Mouse (Mus musculus): ENCODE results near the gene 1700001O22Rik. TPM values are rescaled to one million over a fixed set of nuclear protein-coding genes. Genes with fewer than 3 reads are reported as not detected.

The 1700001O22Rik gene
- polyA plus RNA-seq, 1 experiment from 2014 or later = 1.3 TPM

DNA sequence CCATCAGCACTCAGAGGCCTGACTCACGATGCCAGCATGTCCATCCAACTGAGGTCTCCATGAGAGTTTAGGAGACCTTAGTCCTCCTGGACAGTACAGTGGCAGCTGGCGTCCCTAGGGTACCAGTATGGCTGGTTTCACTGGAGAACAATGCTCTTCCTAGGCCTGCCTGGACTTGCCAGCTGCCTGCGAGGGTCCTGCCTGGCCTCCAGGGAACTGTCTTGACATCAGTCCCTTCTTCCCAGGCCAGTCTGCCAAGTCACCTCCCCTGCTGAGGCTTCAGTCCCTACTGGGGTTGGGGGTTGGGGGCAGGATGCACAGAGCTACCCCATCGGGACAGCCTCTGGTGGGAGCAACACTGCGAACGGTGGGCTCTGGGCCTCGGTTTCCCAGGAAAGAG is 11.4 kb downstream of the 1700001O22Rik start:
- Histone ChIP-seq H3K36me3 (no peaks in the 10 kb centered on the region), H3K4me2 (replicated peaks) (no peak overlapping the region), H3K9me3 (no peaks in the 10 kb centered on the region; the same call in 1 of the 2 replicates), H3K4me3 (replicated peaks) (no peak overlapping the region), H3K27ac (no peak overlapping the region), H3K27me3 (no peaks in the 10 kb centered on the region), H3K9ac (replicated peaks) (no peak overlapping the region), H3K4me1 (replicated peaks) (peaks cover 40% of the 10 kb centered on the region)
- WGBS = 80% methylated on average over 7 of the region's 7 CpGs
- no peak for ATAC-seq

DNA sequence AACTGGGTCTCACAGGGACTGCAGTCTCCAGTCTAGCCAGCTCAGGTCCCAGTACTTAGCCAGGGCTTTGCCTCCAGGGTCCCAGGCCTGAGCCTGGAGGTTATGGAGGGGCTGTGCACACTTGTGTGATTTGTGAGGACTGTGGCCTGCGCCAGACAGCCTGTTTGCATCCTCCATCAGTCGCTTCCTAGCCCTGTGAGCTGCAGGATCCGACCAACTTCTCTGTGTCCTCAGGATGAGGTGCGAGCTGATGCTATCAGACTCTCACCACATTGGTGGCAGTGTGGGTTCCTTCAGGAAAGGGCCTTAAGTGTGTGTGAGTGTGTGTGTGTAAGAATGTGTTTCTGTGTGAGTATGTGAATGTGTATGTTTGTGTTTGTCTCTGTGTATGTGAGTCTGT is 16.0 kb downstream of the 1700001O22Rik start:
- H3K9ac ChIP-seq (replicated peaks) = peak overlapping the region; percentile 32; the same call in 1 of the 2 replicates
- no peak overlapping the region for H3K4me3 ChIP-seq (replicated peaks)
- H3K9me3 ChIP-seq = no peaks in the 10 kb centered on the region; the same call in 1 of the 2 replicates
- WGBS = 62% methylated on average over 4 of the region's 4 CpGs
- no peaks in the 10 kb centered on the region for H3K36me3 ChIP-seq
- ATAC-seq = no peak
- H3K27me3 ChIP-seq = 0 out of 2 replicates have a peak, but pooled peaks cover 3% of the 10 kb centered on the region
- no peak overlapping the region for H3K4me2 ChIP-seq (replicated peaks)
- peaks cover 53% of the 10 kb centered on the region for H3K4me1 ChIP-seq (replicated peaks)
- peak overlapping the region; percentile 73 for H3K27ac ChIP-seq

DNA sequence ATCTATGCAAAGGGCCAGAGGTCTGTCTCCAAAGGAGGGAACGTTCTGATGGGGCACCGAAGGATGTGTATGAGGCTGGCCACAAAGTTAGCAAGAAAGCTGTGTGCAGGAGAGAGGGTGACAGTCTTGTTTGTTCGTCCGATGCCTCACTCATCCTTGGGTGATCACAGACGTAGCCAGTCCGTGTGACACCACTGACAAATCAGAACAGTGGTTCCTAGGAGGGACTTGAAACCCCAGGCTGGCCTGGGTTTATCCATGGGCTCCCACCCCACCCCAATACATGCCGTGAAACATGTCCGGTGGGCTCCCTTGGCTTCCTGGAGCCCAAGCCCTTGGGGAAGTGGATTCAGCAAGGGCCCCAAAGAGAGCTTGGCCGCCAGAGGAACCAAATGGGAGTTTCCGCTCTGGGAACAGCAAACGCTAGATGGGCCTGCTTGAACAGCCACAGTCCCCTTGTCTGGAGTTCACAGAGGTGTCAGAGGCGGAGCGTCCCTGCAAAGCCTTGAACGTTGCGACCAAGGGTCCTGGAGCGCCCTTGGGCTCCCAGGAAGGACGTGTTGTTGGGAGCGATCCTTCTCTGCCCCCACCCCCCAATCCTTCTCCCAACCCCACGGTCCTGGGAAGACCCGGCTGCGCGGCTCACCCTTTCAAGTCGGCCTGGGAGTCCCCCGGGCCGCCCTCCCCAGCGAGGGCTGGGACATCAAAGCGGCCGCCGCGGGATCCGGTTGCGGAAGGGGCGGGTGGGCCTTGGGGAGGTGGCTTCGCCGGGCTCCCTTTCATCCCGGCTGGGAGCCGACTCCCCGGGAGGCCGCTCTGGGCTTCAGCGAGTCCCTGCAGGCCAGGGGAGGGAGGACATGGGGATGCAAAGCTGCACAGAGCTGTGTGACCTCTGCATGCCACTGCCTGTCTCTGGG is 19.1 kb downstream of the 1700001O22Rik start:
- peaks cover 51% of the 10 kb centered on the region for H3K4me1 ChIP-seq (replicated peaks)
- H3K36me3 ChIP-seq = no peaks in the 10 kb centered on the region
- H3K9me3 ChIP-seq = no peaks in the 10 kb centered on the region
- H3K4me3 ChIP-seq (replicated peaks) = no peak overlapping the region
- peak; percentile 53 for ATAC-seq
- peak overlapping the region; percentile 23; the same call in 1 of the 2 replicates for H3K9ac ChIP-seq (replicated peaks)
- 0 out of 2 replicates have a peak, but pooled peaks cover 3% of the 10 kb centered on the region for H3K27me3 ChIP-seq
- 10% methylated on average over 38 of the region's 40 CpGs for WGBS
- H3K27ac ChIP-seq = peak overlapping the region; percentile 62
- H3K4me2 ChIP-seq (replicated peaks) = peak overlapping the region; percentile 48

DNA sequence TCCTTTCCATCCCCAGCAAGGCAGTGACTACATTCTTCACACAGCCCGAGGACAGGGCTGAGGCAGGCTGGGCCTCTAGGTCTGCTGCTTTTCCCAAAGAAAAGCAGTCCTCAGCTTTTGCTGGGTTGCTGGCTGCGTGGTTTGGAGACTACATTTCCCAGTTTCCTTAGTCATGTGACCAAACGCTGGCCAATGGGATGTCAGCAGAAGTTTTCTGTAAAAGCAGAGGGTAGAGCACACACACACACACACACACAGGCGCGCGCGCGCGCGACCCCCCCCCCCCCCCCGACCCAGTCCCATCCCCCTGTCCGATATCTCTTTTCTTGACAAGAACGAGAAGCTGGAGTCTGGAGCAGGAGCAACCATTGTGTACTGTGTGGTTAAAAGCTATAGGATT is 20.1 kb downstream of the 1700001O22Rik start:
- Histone ChIP-seq H3K9me3 (no peaks in the 10 kb centered on the region), H3K27me3 (0 out of 2 replicates have a peak, but pooled peaks cover 3% of the 10 kb centered on the region), H3K9ac (replicated peaks) (peak overlapping the region; percentile 55), H3K4me3 (replicated peaks) (0 out of 2 replicates have a peak overlapping the region, but pooled peaks have one; percentile 15), H3K27ac (peak overlapping the region; percentile 58), H3K4me2 (replicated peaks) (peak overlapping the region; percentile 48), H3K36me3 (no peaks in the 10 kb centered on the region), H3K4me1 (replicated peaks) (peaks cover 52% of the 10 kb centered on the region)
- WGBS = under 1% methylated on average over 13 of the region's 13 CpGs
- peak; percentile 43 for ATAC-seq

DNA sequence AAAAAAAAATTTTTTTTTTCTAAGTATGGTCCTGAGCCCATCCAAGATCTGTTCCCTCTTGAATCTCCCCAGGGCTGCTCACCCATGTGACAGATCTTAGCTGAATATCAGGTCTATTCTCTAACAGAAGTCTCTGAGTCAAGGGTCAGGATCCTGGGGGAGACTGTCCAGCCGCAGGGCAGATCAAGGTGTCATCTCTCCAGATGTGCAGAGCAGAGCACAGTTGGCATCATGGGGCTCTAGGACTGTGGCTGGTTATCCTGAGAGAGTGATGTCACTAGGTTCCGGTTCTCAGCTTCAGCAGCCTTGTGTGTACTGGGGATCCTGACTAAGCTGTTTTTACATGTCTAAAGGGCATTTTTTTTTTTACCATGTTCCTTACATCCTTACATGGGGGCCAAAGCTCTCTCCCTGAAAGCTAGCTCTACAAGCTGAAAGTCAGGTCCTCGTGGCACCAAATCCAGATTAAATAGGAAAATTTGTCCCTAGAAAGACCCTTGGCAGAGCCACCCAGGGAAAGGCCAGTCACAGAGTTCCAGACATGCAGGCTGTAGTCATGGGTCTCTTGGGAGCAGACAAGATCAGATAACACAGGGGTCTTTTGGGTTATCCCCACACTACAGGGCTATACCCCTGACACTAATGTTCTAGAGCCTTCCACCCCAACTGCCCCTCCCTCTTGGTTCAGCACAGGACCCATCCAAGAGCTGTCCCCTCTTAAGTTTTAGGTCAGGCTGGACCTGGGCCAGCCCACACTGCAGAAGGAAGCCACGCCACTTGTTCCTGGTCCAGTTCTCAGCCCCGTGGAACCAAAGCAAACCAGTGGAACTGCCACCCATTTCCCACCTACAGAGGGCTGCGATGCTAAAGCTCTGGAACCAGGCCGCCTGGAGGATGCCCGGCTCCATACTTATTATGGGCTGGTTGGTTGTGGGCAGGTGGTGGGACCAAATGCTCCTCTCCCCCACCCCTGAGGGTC is 20.9 kb downstream of the 1700001O22Rik start:
- WGBS = 80% methylated on average over 8 of the region's 8 CpGs
- peak overlapping the region; percentile 48 for H3K4me2 ChIP-seq (replicated peaks)
- no peaks in the 10 kb centered on the region for H3K36me3 ChIP-seq
- peak overlapping the region; percentile 58 for H3K27ac ChIP-seq
- peak; percentile 15 for ATAC-seq
- H3K4me3 ChIP-seq (replicated peaks) = 0 out of 2 replicates have a peak overlapping the region, but pooled peaks have one; percentile 15
- H3K4me1 ChIP-seq (replicated peaks) = peaks cover 51% of the 10 kb centered on the region
- H3K9me3 ChIP-seq = no peaks in the 10 kb centered on the region
- 0 out of 2 replicates have a peak, but pooled peaks cover 3% of the 10 kb centered on the region for H3K27me3 ChIP-seq
- H3K9ac ChIP-seq (replicated peaks) = peak overlapping the region; percentile 55

DNA sequence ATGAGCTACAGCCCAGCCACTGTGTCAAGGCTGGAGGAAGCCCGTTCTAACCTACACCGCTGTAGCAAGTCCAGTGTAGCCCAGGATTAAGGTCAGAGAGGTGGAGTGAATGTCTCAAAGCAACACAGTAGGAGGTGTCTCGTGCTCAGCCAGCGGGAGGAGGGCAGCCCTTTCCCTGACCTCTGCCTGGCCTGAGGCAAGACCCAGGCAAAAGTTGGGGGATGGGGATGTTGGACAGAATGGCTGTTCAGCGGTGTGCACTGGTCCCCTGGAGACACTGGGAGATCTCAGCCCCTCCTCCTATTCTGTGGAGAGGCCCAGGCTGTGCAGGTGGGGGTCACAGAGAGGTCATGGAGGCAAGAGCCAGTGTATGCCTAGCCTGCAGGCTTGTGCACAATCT is 24.2 kb downstream of the 1700001O22Rik start:
- Histone ChIP-seq H3K4me1 (replicated peaks) (peaks cover 20% of the 10 kb centered on the region), H3K9ac (replicated peaks) (no peak overlapping the region), H3K27me3 (no peaks in the 10 kb centered on the region), H3K4me2 (replicated peaks) (no peak overlapping the region), H3K4me3 (replicated peaks) (no peak overlapping the region), H3K36me3 (no peaks in the 10 kb centered on the region), H3K9me3 (no peaks in the 10 kb centered on the region), H3K27ac (no peak overlapping the region)
- WGBS = 3% methylated on average over 5 of the region's 5 CpGs
- ATAC-seq = no peak

DNA sequence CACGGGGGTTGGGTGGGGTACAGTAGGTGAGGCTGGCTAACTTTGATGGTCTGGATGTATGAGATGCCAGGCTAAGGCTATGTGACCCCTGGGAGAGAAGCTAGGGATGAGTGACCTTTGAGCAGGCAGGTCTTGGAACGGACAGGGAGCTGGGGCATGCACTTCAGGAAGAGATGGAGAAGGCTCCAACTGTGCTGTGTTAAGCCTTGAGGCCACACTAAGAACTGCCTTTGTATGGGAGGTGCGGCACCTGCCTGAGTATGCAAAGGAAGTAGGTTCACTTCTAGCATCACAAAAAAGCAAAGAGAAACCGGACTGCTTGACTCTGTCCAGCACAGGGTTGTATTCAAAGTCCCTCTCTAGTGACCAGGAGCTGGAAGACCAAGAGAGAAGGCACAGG is 25.2 kb downstream of the 1700001O22Rik start:
- Histone ChIP-seq H3K9me3 (no peaks in the 10 kb centered on the region), H3K9ac (replicated peaks) (no peak overlapping the region), H3K4me1 (replicated peaks) (peaks cover 12% of the 10 kb centered on the region), H3K27ac (no peak overlapping the region), H3K36me3 (no peaks in the 10 kb centered on the region), H3K4me3 (replicated peaks) (no peak overlapping the region), H3K27me3 (no peaks in the 10 kb centered on the region), H3K4me2 (replicated peaks) (no peak overlapping the region)
- WGBS = 60% methylated on average over 4 of the region's 4 CpGs
- no peak for ATAC-seq

DNA sequence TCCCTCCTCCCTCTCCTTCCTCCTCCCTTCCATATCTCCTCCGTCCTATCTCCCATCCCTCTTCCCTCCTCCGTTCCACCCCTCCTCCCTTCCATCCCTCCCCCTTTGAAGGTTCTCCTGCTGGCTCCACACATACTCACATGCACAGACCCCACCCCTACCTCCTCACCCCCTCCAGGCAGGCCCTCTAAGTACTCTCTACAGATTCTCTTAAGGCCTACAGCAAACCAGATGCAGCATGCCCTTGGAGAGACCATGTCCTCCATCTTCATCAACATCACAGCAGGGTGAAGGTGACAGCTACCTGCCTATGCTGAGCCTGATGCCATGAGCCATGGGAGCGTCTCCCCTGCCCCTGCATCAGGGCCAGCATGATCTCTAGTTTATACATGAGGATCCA is 26.2 kb downstream of the 1700001O22Rik start:
- H3K4me1 ChIP-seq (replicated peaks) = peaks cover 16% of the 10 kb centered on the region
- H3K9me3 ChIP-seq = no peaks in the 10 kb centered on the region
- ATAC-seq = no peak
- H3K36me3 ChIP-seq = no peaks in the 10 kb centered on the region
- no peak overlapping the region for H3K9ac ChIP-seq (replicated peaks)
- no peak overlapping the region for H3K4me2 ChIP-seq (replicated peaks)
- H3K27ac ChIP-seq = no peak overlapping the region
- H3K4me3 ChIP-seq (replicated peaks) = no peak overlapping the region
- no peaks in the 10 kb centered on the region for H3K27me3 ChIP-seq
- WGBS = 78% methylated on average over 3 of the region's 3 CpGs

DNA sequence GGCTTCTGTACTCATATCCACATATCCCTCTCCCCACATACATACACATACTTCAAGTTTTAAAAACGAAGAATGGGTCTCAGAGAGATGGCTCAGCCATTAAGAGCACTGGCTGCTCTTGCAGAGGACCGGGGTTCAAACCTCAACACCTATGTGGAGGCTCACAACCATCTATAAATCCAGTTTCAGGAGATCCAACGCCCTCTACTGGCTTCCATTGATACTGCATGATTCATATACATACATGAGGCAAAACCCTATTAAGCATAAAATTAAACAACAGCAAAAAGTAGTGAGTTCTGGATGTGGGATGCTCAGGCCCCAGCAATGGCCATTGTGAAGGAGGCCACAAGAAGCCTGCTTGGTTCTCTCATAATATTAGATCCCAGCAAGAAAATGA is 27.5 kb downstream of the 1700001O22Rik start:
- no peaks in the 10 kb centered on the region for H3K9me3 ChIP-seq
- no peaks in the 10 kb centered on the region for H3K36me3 ChIP-seq
- H3K27me3 ChIP-seq = no peaks in the 10 kb centered on the region
- no peak overlapping the region for H3K27ac ChIP-seq
- 57% methylated on average over 3 of the region's 3 CpGs for WGBS
- no peak overlapping the region for H3K4me3 ChIP-seq (replicated peaks)
- H3K9ac ChIP-seq (replicated peaks) = no peak overlapping the region
- H3K4me1 ChIP-seq (replicated peaks) = peaks cover 29% of the 10 kb centered on the region
- no peak for ATAC-seq
- H3K4me2 ChIP-seq (replicated peaks) = no peak overlapping the region

DNA sequence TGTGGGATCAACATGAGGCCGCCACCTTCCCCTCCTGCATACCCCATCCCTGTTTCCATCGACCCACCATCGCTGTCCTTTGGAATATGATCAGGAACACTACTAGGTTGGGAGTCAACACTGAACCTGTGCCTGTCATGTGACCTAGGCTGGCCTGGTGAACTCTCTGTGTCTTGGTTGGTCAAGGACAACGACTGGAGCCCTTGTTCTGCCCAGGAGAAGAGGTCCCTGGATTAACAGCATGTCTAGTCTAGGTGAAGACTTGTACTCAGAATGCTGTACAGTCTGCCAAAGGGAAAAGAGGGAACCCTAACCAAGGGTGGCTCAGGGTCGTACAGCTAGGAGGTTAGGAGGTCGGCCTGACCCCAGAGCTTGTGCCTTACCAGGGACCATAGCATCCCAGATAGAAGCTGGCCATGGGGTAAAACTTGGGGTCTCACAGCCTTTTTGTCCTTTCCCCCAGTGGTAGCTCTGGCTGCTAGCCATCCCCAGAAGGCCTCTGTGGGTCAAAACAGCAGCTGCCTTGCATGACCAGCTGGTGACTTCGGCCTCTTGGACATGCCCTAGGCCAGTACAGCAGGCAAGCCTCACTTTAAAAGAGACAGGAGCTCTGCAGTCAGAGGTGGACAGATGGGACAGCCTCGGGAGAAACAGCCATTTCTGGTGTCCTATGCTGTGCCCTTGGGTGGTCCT is 30.0 kb downstream of the 1700001O22Rik start:
- WGBS = 82% methylated on average over 8 of the region's 8 CpGs
- Histone ChIP-seq H3K4me3 (replicated peaks) (no peak overlapping the region), H3K9ac (replicated peaks) (no peak overlapping the region), H3K4me1 (replicated peaks) (peaks cover 25% of the 10 kb centered on the region), H3K27me3 (no peaks in the 10 kb centered on the region), H3K36me3 (no peaks in the 10 kb centered on the region), H3K9me3 (no peaks in the 10 kb centered on the region), H3K27ac (peak overlapping the region; percentile 88), H3K4me2 (replicated peaks) (no peak overlapping the region)
- no peak for ATAC-seq

DNA sequence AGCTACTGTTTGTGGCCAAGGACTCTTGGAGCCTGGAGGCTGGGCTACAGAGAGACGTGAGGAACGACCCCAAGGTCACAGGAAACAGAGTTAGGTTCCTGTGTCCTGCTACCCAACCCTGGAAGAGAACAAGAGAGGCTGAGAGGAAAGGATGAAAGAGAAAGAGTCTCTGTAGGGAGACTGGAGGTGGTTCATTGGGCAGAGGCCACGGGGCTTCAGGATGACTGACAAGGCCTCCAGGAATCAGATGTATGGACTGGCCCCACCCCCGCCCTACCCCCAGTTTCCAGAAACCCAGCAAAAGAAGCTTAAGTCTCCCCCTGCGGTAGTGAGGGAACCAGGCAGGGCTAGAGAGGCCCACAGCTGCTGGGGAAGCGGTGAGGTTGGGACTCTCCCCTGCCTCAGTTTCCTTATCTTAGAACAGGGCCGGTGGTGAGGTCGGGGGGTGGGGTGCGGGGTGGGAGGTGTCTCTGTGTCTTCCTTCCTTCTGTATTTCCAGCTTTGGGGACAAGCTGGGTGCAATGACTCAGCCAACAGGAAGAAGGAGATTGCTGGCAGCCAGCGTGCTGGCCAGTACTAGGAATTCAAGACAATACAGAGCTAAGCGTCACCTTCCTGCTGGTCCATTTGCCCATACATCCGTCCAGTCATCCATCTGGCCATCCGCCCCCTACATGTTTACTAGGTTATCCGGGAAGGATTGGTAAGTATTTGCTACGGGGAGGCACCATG is 30.7 kb downstream of the 1700001O22Rik start:
- H3K4me1 ChIP-seq (replicated peaks) = peaks cover 32% of the 10 kb centered on the region
- no peak overlapping the region for H3K4me3 ChIP-seq (replicated peaks)
- no peak overlapping the region for H3K4me2 ChIP-seq (replicated peaks)
- no peak overlapping the region for H3K9ac ChIP-seq (replicated peaks)
- 40% methylated on average over 12 of the region's 15 CpGs for WGBS
- no peaks in the 10 kb centered on the region for H3K36me3 ChIP-seq
- no peak for ATAC-seq
- no peaks in the 10 kb centered on the region for H3K27me3 ChIP-seq
- no peaks in the 10 kb centered on the region for H3K9me3 ChIP-seq
- peak overlapping the region; percentile 88 for H3K27ac ChIP-seq
